Mouse (Mus musculus) spleen, adult 12 weeks (tissue): ENCODE measurements around the gene Qprt.
"Not testable (repeated sequence)": the region's sequence is repeated elsewhere in the genome, so short reads cannot be mapped to it uniquely, and the experiment has no call there.

Source experiments
- DNase-seq: peaks from one replicate; pipeline ENCODE4 v3.0.0; 2022; ENCODE audit warnings: low spot score

Gene Qprt

GRCm38 (mm10) chr7:127096456-127096855, 25.6 kb downstream of the Qprt start:
- no peak for DNase-seq

DNA sequence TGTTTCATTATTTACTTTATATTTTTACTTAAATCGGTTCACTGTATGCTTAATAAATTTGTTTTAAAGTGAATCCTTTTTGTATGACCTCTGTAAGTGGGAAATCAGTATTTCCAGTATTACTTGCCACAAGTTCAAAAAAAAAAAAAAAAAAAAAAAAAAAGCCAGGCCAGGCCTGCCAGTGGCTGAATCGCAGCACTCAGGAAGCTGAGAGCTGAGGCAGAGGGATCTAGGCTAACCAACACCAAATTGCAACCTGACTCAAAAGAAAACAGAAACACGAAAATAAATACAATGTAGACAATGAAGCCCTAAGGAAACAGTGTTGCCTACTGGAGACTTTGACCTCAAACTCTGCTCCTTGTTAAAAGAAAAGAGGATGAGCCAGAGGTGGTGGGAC, 28.1 kb downstream of the Qprt start:
- DNase-seq, result no peak

DNA sequence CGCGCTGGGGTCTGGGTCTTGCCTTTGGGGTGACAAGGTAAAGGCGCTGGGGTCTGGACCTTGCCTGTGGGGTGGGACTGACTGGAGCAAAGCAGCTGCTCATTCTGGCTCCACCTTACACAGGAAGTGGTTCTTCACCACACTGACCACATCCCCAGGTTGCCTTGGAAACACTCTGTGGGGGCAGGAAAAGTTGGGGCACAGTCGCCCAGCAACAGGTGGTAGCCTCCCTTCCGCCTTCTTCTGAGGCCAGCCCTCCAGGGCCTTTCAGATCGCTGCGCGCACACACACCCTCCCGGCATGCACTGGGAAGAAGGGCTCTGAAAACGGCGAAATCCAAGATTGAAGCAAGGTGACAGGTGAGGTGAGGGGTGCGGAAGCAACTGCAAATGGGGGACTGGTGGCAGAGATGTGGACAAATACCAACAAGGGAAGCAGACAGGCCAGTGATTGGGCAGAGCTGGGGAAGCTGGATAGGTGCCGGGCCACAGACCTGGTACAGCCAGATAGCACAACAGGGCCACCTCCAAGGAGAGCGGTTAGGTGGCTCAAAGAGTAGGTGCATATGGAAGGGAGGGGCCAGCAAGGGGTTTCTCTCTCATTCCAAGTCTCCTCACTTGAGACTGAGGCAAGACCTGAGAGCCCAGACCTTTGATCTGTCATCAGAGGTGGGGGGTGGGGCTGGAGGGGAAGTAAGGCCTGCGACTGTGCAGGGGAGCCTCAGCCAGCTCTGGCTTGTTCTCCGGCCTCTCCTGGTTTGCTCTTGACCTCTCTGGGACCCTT, 30.7 kb downstream of the Qprt start, which contains the start of gene AI467606:
TSS of gene AI467606 (plus strand) at position 246 of the 783 bp plus-strand sequence.
- peak; percentile 88 for DNase-seq

DNA sequence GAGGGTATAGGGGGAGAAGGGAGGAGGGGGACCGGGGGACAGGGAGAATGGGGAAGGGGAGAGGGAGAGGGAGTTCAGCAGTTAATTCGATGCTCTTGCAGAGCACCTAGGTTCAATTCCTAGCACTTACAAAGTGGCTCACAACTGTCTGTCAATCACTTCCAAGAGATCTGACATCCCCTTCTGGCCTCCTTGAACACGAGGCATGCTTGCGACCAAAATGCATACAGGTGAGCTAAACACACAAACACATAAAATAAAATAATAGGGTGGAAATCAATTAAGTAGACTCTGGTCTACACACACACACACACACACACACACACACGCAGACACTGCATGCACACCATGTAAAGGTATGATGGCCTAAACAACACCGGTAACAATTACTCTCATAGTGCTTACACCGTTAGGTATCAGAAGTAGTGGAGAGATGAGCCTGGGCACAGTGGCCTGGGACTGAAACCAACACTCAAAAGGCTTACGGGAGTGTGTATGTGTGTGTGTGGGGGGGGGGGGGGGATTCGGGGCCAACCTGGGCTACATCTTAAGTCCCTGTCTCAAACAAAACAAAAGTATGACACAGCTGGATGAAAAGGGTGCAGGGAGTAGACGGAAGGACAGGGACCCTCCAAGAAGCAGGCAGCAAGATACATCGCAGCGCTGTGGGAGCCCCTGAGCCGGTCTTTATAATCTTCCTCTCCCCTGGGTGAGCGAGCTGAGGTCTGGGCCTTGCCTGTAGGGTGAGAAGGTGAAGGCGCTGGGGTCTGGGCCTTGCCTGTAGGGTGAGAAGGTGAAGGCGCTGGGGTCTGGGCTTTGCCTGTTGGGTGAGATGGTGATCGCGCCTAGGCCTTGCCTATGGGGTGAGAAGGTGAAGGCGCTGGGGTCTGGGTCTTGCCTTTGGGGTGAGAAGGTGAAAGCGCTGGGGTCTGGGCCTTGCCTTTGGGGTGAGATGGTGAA, 31.6 kb downstream of the Qprt start:
- no peak for DNase-seq

GRCm38 (mm10) chr7:127088901-127089845, 32.9 kb downstream of the Qprt start:
- peak; percentile 58 for DNase-seq

- no peak for DNase-seq
These were observed 33.9 kb downstream of the Qprt start for GRCm38 (mm10) chr7:127088083-127088482.

DNA sequence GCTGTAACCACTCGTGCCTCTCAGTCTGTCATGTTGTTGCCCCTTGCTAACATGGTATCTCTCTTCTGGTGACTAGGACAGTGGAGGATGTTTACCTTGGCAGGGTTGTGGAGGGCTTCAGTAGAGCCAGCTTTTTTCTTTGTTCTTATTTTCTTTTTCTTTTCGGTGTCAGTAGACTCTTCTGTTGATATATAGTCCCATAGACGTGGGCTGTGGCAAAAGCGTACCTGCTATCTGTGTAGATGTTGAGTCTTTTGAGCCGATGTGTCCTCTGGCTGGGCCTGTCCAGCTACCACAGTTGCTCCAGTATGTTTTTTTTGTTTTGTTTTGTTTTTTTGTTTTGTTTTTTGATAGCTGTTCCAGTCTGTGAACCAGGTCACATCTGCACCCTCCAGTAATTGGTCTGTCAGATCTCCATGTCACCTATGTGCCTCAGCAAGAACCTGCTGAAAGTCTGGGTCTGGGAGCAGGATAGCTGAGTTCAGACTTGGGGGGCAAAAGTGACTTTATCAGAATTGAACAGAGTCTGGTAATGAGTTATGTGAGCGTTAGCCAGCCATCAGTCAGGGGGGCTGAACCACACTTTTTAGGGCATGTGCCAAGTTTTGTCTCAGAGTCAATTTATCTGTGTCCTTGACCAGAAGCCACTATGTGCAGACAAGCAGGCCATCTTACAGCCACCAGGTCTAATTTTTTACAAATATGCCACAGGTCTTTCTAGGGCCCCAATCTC, 34.6 kb downstream of the Qprt start, which contains the start of gene Zg16:
TSS of gene Zg16 (minus strand) at position 51 of the 733 bp plus-strand sequence.
- not testable (repeated sequence) for DNase-seq

- peak; percentile 48 for DNase-seq
These were observed 36.3 kb downstream of the Qprt start for GRCm38 (mm10) chr7:127085751-127086150.

GRCm38 (mm10) chr7:127084794-127085193, 37.2 kb downstream of the Qprt start:
- DNase-seq, result no peak

- DNase-seq, result no peak
These were observed 38.3 kb downstream of the Qprt start for GRCm38 (mm10) chr7:127083689-127084088.

GRCm38 (mm10) chr7:127082995-127083394, 39.0 kb downstream of the Qprt start:
- DNase-seq, result no peak

DNA sequence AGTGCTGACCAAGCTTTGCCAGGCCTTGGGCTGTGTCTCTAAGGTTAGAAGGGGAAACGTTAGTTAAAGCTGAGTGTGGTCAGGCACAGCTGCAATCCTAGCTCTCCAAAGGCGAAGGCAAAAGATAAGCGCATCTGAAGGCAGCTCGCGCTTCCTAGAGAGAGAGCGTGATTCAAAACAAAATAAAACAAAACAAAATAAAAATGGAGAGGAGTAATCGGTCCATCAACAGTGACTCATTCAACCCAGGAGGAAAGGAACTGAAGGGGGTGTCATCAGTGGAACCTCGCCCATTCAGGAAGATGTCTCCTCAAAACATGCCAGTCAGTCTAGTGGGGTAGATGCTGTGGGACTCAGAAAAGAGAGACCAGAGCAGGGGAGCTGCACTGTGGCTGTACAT, 39.8 kb downstream of the Qprt start:
- DNase-seq, result no peak

GRCm38 (mm10) chr7:127080045-127080444, 42.0 kb downstream of the Qprt start:
- DNase-seq, result no peak

- DNase-seq, result no peak
These were observed 44.3 kb downstream of the Qprt start for GRCm38 (mm10) chr7:127077692-127078091.

- DNase-seq, result no peak
These were observed 45.8 kb downstream of the Qprt start for GRCm38 (mm10) chr7:127076188-127076587.

DNA sequence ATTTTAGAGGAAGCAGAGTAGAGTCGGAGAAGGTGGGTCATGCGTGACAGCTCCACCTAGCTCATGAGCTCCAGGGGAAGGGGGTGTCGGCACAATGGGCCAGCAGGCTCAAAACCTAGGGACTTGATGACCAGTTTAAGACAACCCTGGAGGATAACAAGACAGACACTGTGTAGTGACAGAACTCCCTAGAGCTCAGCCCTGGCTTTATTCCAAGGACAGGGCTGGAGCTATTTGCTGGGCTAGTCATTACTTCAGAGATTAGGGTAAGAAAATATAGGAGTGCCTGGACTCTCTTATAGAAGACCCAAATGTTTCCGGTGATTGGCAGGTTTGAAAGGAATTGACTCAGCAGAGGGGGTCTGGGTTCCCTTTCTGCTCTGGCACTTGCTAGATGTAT, 48.8 kb downstream of the Qprt start:
- DNase-seq, result no peak

- DNase-seq, result no peak
These were observed 51.1 kb downstream of the Qprt start for GRCm38 (mm10) chr7:127070871-127071413.

- no peak for DNase-seq
These were observed 55.7 kb downstream of the Qprt start for GRCm38 (mm10) chr7:127066317-127066716.

DNA sequence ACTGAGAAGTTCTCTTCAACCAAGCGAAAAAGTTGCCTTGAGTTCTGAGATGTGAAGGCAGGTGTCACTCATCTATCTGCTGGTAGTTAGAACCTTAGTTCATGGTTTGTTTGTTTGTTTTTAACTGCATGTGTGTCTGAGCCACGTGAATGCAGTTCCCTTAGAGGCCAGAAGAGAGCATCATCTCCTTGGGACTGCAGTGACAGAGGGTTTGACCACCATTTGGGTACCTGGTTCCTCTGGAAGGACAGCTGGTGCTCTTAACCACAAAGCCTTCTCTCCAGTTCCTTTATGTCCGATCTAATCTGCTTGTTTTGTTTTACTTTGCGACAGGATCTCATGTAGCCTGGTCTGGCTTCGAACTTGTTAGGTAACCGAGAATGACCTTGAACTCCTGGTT, 56.5 kb downstream of the Qprt start:
- no peak for DNase-seq
